Mouse (Mus musculus): ENCODE data around the gene Tusc2. TPM values are rescaled to one million over a fixed set of nuclear protein-coding genes. Genes with fewer than 3 reads are reported as not detected.
A peak's percentile ranks its signal among the peaks of the same experiment; 100 is the strongest.

The Tusc2 gene
- polyA plus RNA-seq, 1 experiment, result 82.5 TPM

GRCm38 (mm10) chr9:107526198-107527026, 36.6 kb upstream of the Tusc2 start:
- Histone ChIP-seq H3K27ac (ENCODE audit: insufficient read depth, low read depth, low read length) (no peak overlapping the region), H3K36me3 (ENCODE audit: control insufficient read depth, insufficient read depth, low read length) (no peaks in the 10 kb centered on the region), H3K4me3 (ENCODE audit: insufficient read depth, low read depth, low read length) (peak overlapping the region; percentile 17; the same call in 1 of the 2 replicates), H3K4me1 (ENCODE audit: control insufficient read depth, insufficient read depth, low read length) (no peaks in the 10 kb centered on the region; the same call in 1 of the 2 replicates), H3K27me3 (replicated peaks; ENCODE audit: control insufficient read depth, insufficient read depth, low read length) (no peaks in the 10 kb centered on the region)
- 6% methylated on average over 44 of the region's 44 CpGs for WGBS
- TF ChIP-seq CTCF (conservative IDR thresholded peaks at IDR 0.05; ENCODE audit: insufficient read depth, insufficient read length, low read depth, low read length) (no peak), POLR2A (IDR thresholded peaks at IDR 0.05; ENCODE audit: low read depth, low read length) (no peak)
- peak; percentile 84 for DNase-seq

- Histone ChIP-seq H3K27ac (ENCODE audit: insufficient read depth, low read depth, low read length) (peak within 1 kb of the TSS; percentile 91), H3K4me1 (ENCODE audit: control insufficient read depth, insufficient read depth, low read length) (peaks cover 13% of the 10 kb centered on the region; the same call in 1 of the 2 replicates), H3K36me3 (ENCODE audit: control insufficient read depth, insufficient read depth, low read length) (0 out of 2 replicates have a peak, but pooled peaks cover 2% of the 10 kb centered on the region), H3K4me3 (ENCODE audit: insufficient read depth, low read depth, low read length) (peak within 1 kb of the TSS; percentile 89), H3K27me3 (replicated peaks; ENCODE audit: control insufficient read depth, insufficient read depth, low read length) (no peaks in the 10 kb centered on the region)
- DNase-seq, result peak; percentile 98
- whole genome bisulfite sequencing, result under 1% methylated on average over 48 of the region's 48 CpGs
- TF ChIP-seq CTCF (conservative IDR thresholded peaks at IDR 0.05; ENCODE audit: insufficient read depth, insufficient read length, low read depth, low read length) (no peak), POLR2A (IDR thresholded peaks at IDR 0.05; ENCODE audit: low read depth, low read length) (peak; percentile 49)
Measured at GRCm38 (mm10) chr9:107533791-107534407, 29.2 kb upstream of the Tusc2 start, which contains the start of gene Tmem115. TSS of gene Tmem115 (plus strand) at chr9:107533945.

- no peak for DNase-seq
- peak overlapping the region; percentile 91 for H3K27ac ChIP-seq (ENCODE audit: insufficient read depth, low read depth, low read length)
Measured at GRCm38 (mm10) chr9:107534408-107535202, 28.4 kb upstream of the Tusc2 start.

GRCm38 (mm10) chr9:107538231-107538630, 24.8 kb upstream of the Tusc2 start:
- Histone ChIP-seq H3K4me3 (ENCODE audit: insufficient read depth, low read depth, low read length) (no peak overlapping the region), H3K4me1 (ENCODE audit: control insufficient read depth, insufficient read depth, low read length) (peaks cover 17% of the 10 kb centered on the region; the same call in 1 of the 2 replicates), H3K27me3 (replicated peaks; ENCODE audit: control insufficient read depth, insufficient read depth, low read length) (no peaks in the 10 kb centered on the region), H3K27ac (ENCODE audit: insufficient read depth, low read depth, low read length) (no peak overlapping the region), H3K36me3 (ENCODE audit: control insufficient read depth, insufficient read depth, low read length) (0 out of 2 replicates have a peak, but pooled peaks cover 2% of the 10 kb centered on the region)
- no peak for DNase-seq
- WGBS, result 92% methylated on average over 7 of the region's 7 CpGs
- no peak for TF ChIP-seq CTCF (conservative IDR thresholded peaks at IDR 0.05; ENCODE audit: insufficient read depth, insufficient read length, low read depth, low read length)
- no peak for TF ChIP-seq POLR2A (IDR thresholded peaks at IDR 0.05; ENCODE audit: low read depth, low read length)

More at GRCm38 (mm10) chr9:107534408-107535202, 28.4 kb upstream of the Tusc2 start:
- peaks cover 13% of the 10 kb centered on the region; the same call in 1 of the 2 replicates for H3K4me1 ChIP-seq (ENCODE audit: control insufficient read depth, insufficient read depth, low read length)
- TF ChIP-seq POLR2A (IDR thresholded peaks at IDR 0.05; ENCODE audit: low read depth, low read length) (no peak), CTCF (conservative IDR thresholded peaks at IDR 0.05; ENCODE audit: insufficient read depth, insufficient read length, low read depth, low read length) (no peak)
- 0 out of 2 replicates have a peak, but pooled peaks cover 2% of the 10 kb centered on the region for H3K36me3 ChIP-seq (ENCODE audit: control insufficient read depth, insufficient read depth, low read length)
- H3K4me3 ChIP-seq (ENCODE audit: insufficient read depth, low read depth, low read length), result peak overlapping the region; percentile 89
- under 1% methylated on average over 40 of the region's 40 CpGs for WGBS
- no peaks in the 10 kb centered on the region for H3K27me3 ChIP-seq (replicated peaks; ENCODE audit: control insufficient read depth, insufficient read depth, low read length)

- Histone ChIP-seq H3K4me1 (ENCODE audit: control insufficient read depth, insufficient read depth, low read length) (peaks cover 17% of the 10 kb centered on the region; the same call in 1 of the 2 replicates), H3K27me3 (replicated peaks; ENCODE audit: control insufficient read depth, insufficient read depth, low read length) (no peaks in the 10 kb centered on the region), H3K36me3 (ENCODE audit: control insufficient read depth, insufficient read depth, low read length) (0 out of 2 replicates have a peak, but pooled peaks cover 2% of the 10 kb centered on the region), H3K27ac (ENCODE audit: insufficient read depth, low read depth, low read length) (no peak overlapping the region), H3K4me3 (ENCODE audit: insufficient read depth, low read depth, low read length) (no peak overlapping the region)
- no peak for TF ChIP-seq POLR2A (IDR thresholded peaks at IDR 0.05; ENCODE audit: low read depth, low read length)
- no peak for TF ChIP-seq CTCF (conservative IDR thresholded peaks at IDR 0.05; ENCODE audit: insufficient read depth, insufficient read length, low read depth, low read length)
- 96% methylated on average over 3 of the region's 3 CpGs for WGBS
- no peak for DNase-seq
Measured at GRCm38 (mm10) chr9:107538711-107539110, 24.3 kb upstream of the Tusc2 start.

GRCm38 (mm10) chr9:107539940-107540339, 23.1 kb upstream of the Tusc2 start:
- no peak overlapping the region for H3K27ac ChIP-seq (ENCODE audit: insufficient read depth, low read depth, low read length)
- H3K4me1 ChIP-seq (ENCODE audit: control insufficient read depth, insufficient read depth, low read length), result peaks cover 17% of the 10 kb centered on the region; the same call in 1 of the 2 replicates
- H3K4me3 ChIP-seq (ENCODE audit: insufficient read depth, low read depth, low read length), result no peak overlapping the region
- TF ChIP-seq POLR2A (IDR thresholded peaks at IDR 0.05; ENCODE audit: low read depth, low read length), result no peak
- no peak for TF ChIP-seq CTCF (conservative IDR thresholded peaks at IDR 0.05; ENCODE audit: insufficient read depth, insufficient read length, low read depth, low read length)
- H3K36me3 ChIP-seq (ENCODE audit: control insufficient read depth, insufficient read depth, low read length), result 0 out of 2 replicates have a peak, but pooled peaks cover 2% of the 10 kb centered on the region
- WGBS, result 94% methylated on average over 8 of the region's 8 CpGs
- H3K27me3 ChIP-seq (replicated peaks; ENCODE audit: control insufficient read depth, insufficient read depth, low read length), result no peaks in the 10 kb centered on the region
- DNase-seq, result no peak

Measured in kidney, adult 2 months (tissue).